Mouse (Mus musculus) layer of hippocampus, adult 9-11 months (tissue): ENCODE measurements around the gene Sstr3.

ENCODE experiments used
- DNase-seq: peaks from one replicate; pipeline ENCODE4 v3.0.0; 2022

Gene Sstr3

GRCm38 (mm10) chr15:78544561-78545001 is at the start of gene Sstr3:
Gene Sstr3 (minus strand): TSS chr15:78544685.
- DNase-seq, result no peak

- no peak for DNase-seq
Measured at GRCm38 (mm10) chr15:78593896-78594425, 49.5 kb upstream of the Sstr3 start.

- DNase-seq, result no peak
Measured at GRCm38 (mm10) chr15:78592452-78592968, 48.0 kb upstream of the Sstr3 start.

- DNase-seq, result no peak
Measured at GRCm38 (mm10) chr15:78591680-78592451, 47.4 kb upstream of the Sstr3 start.

- DNase-seq, result no peak
Measured at GRCm38 (mm10) chr15:78590785-78591184, 46.3 kb upstream of the Sstr3 start.

- no peak for DNase-seq
Measured at GRCm38 (mm10) chr15:78589936-78590335, 45.5 kb upstream of the Sstr3 start.

GRCm38 (mm10) chr15:78588900-78589299 is 44.4 kb upstream of the Sstr3 start:
- peak; percentile 82 for DNase-seq

- DNase-seq, result no peak
Measured at GRCm38 (mm10) chr15:78588049-78588448, 43.6 kb upstream of the Sstr3 start.

- peak; percentile 85 for DNase-seq
Measured at GRCm38 (mm10) chr15:78587050-78587994, 42.8 kb upstream of the Sstr3 start.

- DNase-seq, result no peak
Measured at GRCm38 (mm10) chr15:78585404-78585803, 40.9 kb upstream of the Sstr3 start.

- DNase-seq, result no peak
Measured at GRCm38 (mm10) chr15:78583352-78583751, 38.9 kb upstream of the Sstr3 start.

- no peak for DNase-seq
Measured at GRCm38 (mm10) chr15:78576284-78576810, 31.9 kb upstream of the Sstr3 start.

GRCm38 (mm10) chr15:78572658-78573397 is 28.3 kb upstream of the Sstr3 start, which contains the start of gene Rac2:
Gene Rac2 (minus strand): TSS chr15:78572783.
- DNase-seq, result no peak

- no peak for DNase-seq
Measured at GRCm38 (mm10) chr15:78572270-78572600, 27.8 kb upstream of the Sstr3 start.

- no peak for DNase-seq
Measured at GRCm38 (mm10) chr15:78571554-78572269, 27.2 kb upstream of the Sstr3 start.

GRCm38 (mm10) chr15:78570170-78570569 is 25.7 kb upstream of the Sstr3 start:
- no peak for DNase-seq

GRCm38 (mm10) chr15:78567608-78568120 is 23.2 kb upstream of the Sstr3 start:
- no peak for DNase-seq

GRCm38 (mm10) chr15:78564764-78565435 is 20.4 kb upstream of the Sstr3 start:
- DNase-seq, result no peak

GRCm38 (mm10) chr15:78563937-78564336 is 19.5 kb upstream of the Sstr3 start:
- DNase-seq, result no peak

GRCm38 (mm10) chr15:78563344-78563743 is 18.9 kb upstream of the Sstr3 start:
- no peak for DNase-seq
